Mouse (Mus musculus) olfactory bulb, adult 2 months (tissue): Measurements from ENCODE around the gene Fam173a. TPM values are rescaled to one million over a fixed set of nuclear protein-coding genes. Genes with fewer than 3 reads are reported as not detected.

Experiments used
- H3K27ac ChIP-seq: fragments of 200-500 bp; 2 replicates; pipeline ENCODE4 v1.5.1; 2012; ENCODE audit warnings: low read depth, low read length; ENCODE audit not compliant: insufficient read depth
- H3K4me1 ChIP-seq: fragments of 200-500 bp; 2 replicates; pipeline ENCODE4 v1.6.1; 2012; ENCODE audit warnings: low read length; ENCODE audit not compliant: control insufficient read depth, insufficient read depth
- H3K4me3 ChIP-seq: fragments of 200-500 bp; 2 replicates; pipeline ENCODE4 v1.5.1; 2012; ENCODE audit warnings: mild to moderate bottlenecking, low read depth, low read length, moderate library complexity; ENCODE audit not compliant: insufficient read depth
- CTCF ChIP-seq: fragments of 200-500 bp; IDR thresholded peaks from 2 replicates; pipeline ENCODE4 v1.5.1; 2012; ENCODE audit warnings: low read depth, mild to moderate bottlenecking, low read length, moderate library complexity; ENCODE audit not compliant: insufficient read depth
- POLR2A ChIP-seq: fragments of 200-500 bp; IDR thresholded peaks from 2 replicates; pipeline ENCODE4 v1.6.1; 2012; ENCODE audit warnings: mild to moderate bottlenecking, low read depth, low read length, moderate library complexity; ENCODE audit not compliant: insufficient read depth
- WGBS: fragments of 180-500 bp; shearing (Covaris S2); methylation state at CpG from one replicate; pipeline ENCODE4 v1.1.7; 2018; 5-methylcytosine and 5-hydroxymethylcytosine counted together
- polyA plus RNA-seq: library from polyadenylated mRNA; stranded (reverse); fragments of >200 nt; gene quantifications from 2 replicates; pipeline ENCODE4 v1.2.4, GENCODE M21; 2012; ENCODE audit warnings: low replicate concordance; ENCODE audit not compliant: missing spikeins, insufficient read depth, insufficient read length

Fam173a gene
- polyA plus RNA-seq, 1 experiment = not detected

DNA sequence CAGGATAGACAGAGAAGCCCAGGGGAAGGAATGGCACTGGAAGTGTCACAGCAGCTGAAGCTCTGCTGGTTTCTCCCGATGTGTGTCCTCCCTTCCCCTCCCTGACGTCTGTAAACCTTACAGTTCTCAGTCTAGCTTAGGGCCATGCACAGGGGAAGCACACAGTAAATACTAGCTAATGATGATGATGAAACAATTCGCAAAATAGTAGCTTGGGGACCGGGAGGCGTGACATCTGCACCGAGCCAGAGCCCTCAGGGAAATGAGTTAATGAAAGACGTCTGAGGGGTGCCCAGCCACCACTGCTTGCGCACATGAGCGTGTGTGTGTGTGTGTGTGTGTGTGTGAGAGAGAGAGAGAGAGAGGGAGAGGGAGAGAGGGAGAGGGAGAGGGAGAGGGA lies 23.4 kb downstream of the Fam173a start:
- WGBS = 33% methylated on average over 9 of the region's 9 CpGs

DNA sequence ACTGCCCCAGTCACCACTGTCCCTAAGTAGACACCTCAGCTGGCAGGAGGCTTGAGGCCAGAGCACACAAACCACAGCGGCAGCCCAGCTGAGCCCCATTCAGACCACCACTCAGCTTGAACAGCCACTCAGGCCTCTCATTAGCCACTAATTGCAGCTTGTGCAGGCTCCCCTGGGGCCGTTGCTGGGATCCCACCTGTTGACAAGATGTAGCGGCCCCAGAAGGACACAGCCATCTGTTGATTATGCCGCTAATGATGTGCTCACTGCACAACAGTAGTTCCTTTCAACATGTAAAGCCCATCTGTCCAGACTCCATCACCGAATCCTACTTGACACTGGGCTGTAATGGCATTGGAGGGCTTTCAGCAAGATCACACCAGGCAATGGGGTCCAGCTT lies 26.8 kb downstream of the Fam173a start:
- Histone ChIP-seq H3K27ac (no peak overlapping the region), H3K4me1 (no peaks in the 10 kb centered on the region; the same call in 1 of the 2 replicates), H3K4me3 (no peak overlapping the region)
- TF ChIP-seq POLR2A = no peak
- no peak for TF ChIP-seq CTCF
- 15% methylated on average over 5 of the region's 5 CpGs for WGBS

More for the DNA sequence above, 23.4 kb downstream of the Fam173a start:
- peaks cover 3% of the 10 kb centered on the region for H3K4me1 ChIP-seq
- no peak for TF ChIP-seq POLR2A
- TF ChIP-seq CTCF = no peak
- no peak overlapping the region for H3K4me3 ChIP-seq
- H3K27ac ChIP-seq = no peak overlapping the region

GRCm38 (mm10) chr17:25762591-25762990 lies 30.1 kb downstream of the Fam173a start:
- WGBS = 47% methylated on average over 3 of the region's 3 CpGs
- H3K27ac ChIP-seq = no peak overlapping the region
- H3K4me1 ChIP-seq = no peaks in the 10 kb centered on the region; the same call in 1 of the 2 replicates
- TF ChIP-seq POLR2A (no peak), CTCF (no peak)
- no peak overlapping the region for H3K4me3 ChIP-seq

GRCm38 (mm10) chr17:25761561-25761970 lies 31.1 kb downstream of the Fam173a start:
- no peaks in the 10 kb centered on the region; the same call in 1 of the 2 replicates for H3K4me1 ChIP-seq
- WGBS = 44% methylated on average over 4 of the region's 4 CpGs
- no peak overlapping the region for H3K4me3 ChIP-seq
- H3K27ac ChIP-seq = no peak overlapping the region
- TF ChIP-seq POLR2A (no peak), CTCF (no peak)

GRCm38 (mm10) chr17:25760148-25760547 lies 32.6 kb downstream of the Fam173a start:
- WGBS = 54% methylated on average over 8 of the region's 8 CpGs
- TF ChIP-seq POLR2A = no peak
- no peak for TF ChIP-seq CTCF
- no peak overlapping the region for H3K4me3 ChIP-seq
- H3K4me1 ChIP-seq = no peaks in the 10 kb centered on the region; the same call in 1 of the 2 replicates
- H3K27ac ChIP-seq = no peak overlapping the region

DNA sequence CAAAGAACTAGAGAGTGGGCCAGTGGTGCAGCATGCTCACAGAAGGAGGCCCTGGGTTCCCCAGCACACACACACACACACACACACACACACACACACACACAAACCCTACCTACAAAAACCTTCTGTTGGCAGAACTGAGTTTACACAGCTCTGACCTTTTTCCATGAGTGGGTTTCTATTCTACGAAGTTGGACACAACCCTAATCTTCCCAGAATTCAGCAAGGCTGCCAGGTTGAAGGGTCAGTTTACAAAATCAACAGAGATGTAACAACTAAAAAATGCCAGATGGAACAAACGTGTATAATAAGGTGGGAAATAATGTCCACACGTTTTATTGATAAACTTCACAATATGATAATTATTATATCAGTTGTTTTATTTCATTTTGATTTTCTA lies 35.0 kb downstream of the Fam173a start:
- TF ChIP-seq POLR2A (no peak), CTCF (no peak)
- no peaks in the 10 kb centered on the region; the same call in 1 of the 2 replicates for H3K4me1 ChIP-seq
- no peak overlapping the region for H3K4me3 ChIP-seq
- no peak overlapping the region for H3K27ac ChIP-seq
- WGBS = 71% methylated on average over 3 of the region's 3 CpGs

DNA sequence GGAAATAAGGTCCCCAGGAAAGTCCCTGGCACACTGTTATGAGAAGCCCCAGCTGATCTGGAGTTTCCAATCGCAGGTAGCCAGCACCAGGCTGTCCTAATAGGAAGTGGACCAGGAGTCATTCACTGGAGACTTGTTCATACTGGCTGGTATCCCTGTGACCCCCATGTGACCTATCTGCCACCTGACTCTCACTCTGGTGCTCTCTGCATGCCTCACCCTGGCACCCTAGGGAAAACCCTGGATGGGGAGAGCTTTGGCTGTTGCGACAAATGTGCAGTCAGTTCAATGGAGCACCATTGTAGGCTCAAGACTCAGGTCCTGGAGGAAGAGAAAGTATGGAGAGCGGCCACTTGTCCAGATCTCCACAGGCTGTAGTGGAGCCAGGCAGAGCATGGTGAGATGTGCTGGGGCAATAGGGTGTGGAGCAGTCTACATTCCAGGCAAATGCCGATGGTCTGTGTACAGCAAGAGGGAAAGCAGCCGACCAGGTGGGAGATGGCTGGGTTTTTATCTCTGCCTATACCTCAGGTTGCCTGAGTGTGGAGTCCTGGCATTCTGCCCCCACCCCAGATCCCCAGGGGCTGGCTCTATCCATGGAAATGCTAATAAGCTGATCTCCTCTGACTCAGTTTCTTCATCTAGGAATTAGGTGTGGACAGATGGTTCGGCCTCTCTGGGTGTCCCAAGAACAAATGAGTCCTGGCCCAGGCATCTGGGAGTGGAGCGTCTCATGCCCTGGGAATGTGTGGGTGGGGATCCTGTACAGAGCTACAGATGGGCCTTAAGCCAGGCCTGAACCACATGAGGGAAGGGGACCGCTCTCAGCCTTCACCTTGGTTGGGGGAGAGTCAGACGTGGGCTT lies 36.1 kb downstream of the Fam173a start:
- TF ChIP-seq POLR2A (no peak), CTCF (no peak)
- WGBS = 79% methylated on average over 9 of the region's 9 CpGs
- H3K27ac ChIP-seq = no peak overlapping the region

GRCm38 (mm10) chr17:25755627-25756377 lies 36.9 kb downstream of the Fam173a start:
- Histone ChIP-seq H3K27ac (no peak overlapping the region), H3K4me1 (peaks cover 6% of the 10 kb centered on the region), H3K4me3 (no peak overlapping the region)
- 59% methylated on average over 4 of the region's 4 CpGs for WGBS
- no peak for TF ChIP-seq POLR2A
- no peak for TF ChIP-seq CTCF

More for the DNA sequence above, 36.1 kb downstream of the Fam173a start:
- H3K4me3 ChIP-seq = no peak overlapping the region
- H3K4me1 ChIP-seq = peaks cover 2% of the 10 kb centered on the region

DNA sequence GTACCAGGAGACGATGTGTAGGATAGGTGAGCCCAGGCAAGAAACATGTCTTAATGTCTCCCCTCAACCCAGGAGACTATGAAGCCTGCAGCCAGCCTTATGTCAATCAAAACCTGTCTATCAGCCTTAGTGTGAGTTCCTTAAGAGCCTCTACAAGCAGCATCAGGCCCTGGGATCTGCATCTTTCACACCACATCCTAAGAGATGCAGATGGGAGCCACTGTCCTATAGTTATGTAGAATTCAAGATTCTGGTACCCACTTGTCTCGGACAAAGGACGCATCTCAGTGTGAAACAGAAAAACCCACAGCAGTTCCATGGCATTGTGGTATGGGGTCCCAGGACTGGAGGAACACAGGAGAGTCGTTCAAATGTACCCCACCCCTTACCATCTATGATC lies 37.6 kb downstream of the Fam173a start:
- H3K4me3 ChIP-seq = no peak overlapping the region
- no peak overlapping the region for H3K27ac ChIP-seq
- TF ChIP-seq CTCF = no peak
- TF ChIP-seq POLR2A = no peak
- 80% methylated on average over 4 of the region's 4 CpGs for WGBS
- H3K4me1 ChIP-seq = peaks cover 6% of the 10 kb centered on the region
